Comparison of ENCODE assay signal across 19 mouse cellular contexts in genomic region chr7:25125716-25126281, GRCm38 (mm10).
"Had no signal": no experiment of that assay in that cellular context is flagged by ENCODE, and none has a peak within 500 bp of the region (broad histone marks: within the 10 kb centered on the region; RNA-seq: fewer than 3 reads in every experiment).

No protein-coding gene starts in this region.

- H3K9me3 ChIP-seq: liver, embryonic 15.5 days; lung, embryonic 15.5 days; megakaryocyte, embryonic 14.5 days; midbrain, embryonic 13.5 days; midbrain, embryonic 15.5 days; neural tube, embryonic 12.5 days had no signal

- H3K4me1 ChIP-seq: liver, embryonic 15.5 days; lung, embryonic 15.5 days; midbrain, embryonic 15.5 days; neural tube, embryonic 12.5 days had no signal

- H3K4me3 ChIP-seq: liver, embryonic 15.5 days; lung, embryonic 15.5 days; megakaryocyte, embryonic 14.5 days; midbrain, embryonic 13.5 days; midbrain, embryonic 15.5 days; neural tube, embryonic 12.5 days had no signal

- H3K27ac ChIP-seq: liver, embryonic 15.5 days; lung, embryonic 15.5 days; macrophage; midbrain, embryonic 13.5 days; midbrain, embryonic 15.5 days; neural tube, embryonic 12.5 days had no signal

- ATAC-seq: liver, postnatal 0 days; lung, postnatal 0 days; midbrain, embryonic 13.5 days; midbrain, embryonic 15.5 days had no signal

- DNase-seq: liver, postnatal 0 days; lung, adult 2 months; lung, postnatal 14 days; lung, postnatal 36 days; retina, postnatal 1 day; right cerebral cortex, adult 18-20 months; right cerebral cortex, postnatal 25 days; right cerebral cortex, postnatal 4 days; thymus, adult 18-20 months; thymus, postnatal 14 days; thymus, postnatal 36 days had no signal

- H3K27me3 ChIP-seq: lung, embryonic 15.5 days; midbrain, embryonic 13.5 days; midbrain, embryonic 15.5 days; neural tube, embryonic 12.5 days had no signal

- H3K9ac ChIP-seq: liver, embryonic 15.5 days; liver, postnatal 0 days; lung, embryonic 15.5 days; midbrain, embryonic 13.5 days; midbrain, embryonic 15.5 days; neural tube, embryonic 12.5 days had no signal

- H3K4me2 ChIP-seq: liver, embryonic 15.5 days; lung, embryonic 15.5 days; midbrain, embryonic 13.5 days; midbrain, embryonic 15.5 days; neural tube, embryonic 12.5 days had no signal

- H3K36me3 ChIP-seq: liver, embryonic 15.5 days; lung, embryonic 15.5 days; midbrain, embryonic 13.5 days; midbrain, embryonic 15.5 days; neural tube, embryonic 12.5 days had no signal
